Mouse (Mus musculus) ES-E14 (cell line): ENCODE measurements around the gene Elfn1. TPM values are rescaled to one million over a fixed set of nuclear protein-coding genes. Genes with fewer than 3 reads are reported as not detected.

Source experiments
- DNase-seq: peaks from one replicate; pipeline ENCODE4 v3.0.0-alpha.2; 2013; ENCODE audit warnings: low read depth, low spot score
- H3K27ac ChIP-seq: 2 replicates; pipeline ENCODE4 v1.5.1; 2012; ENCODE audit warnings: low read depth, mild to moderate bottlenecking, low read length, moderate library complexity, mixed read lengths; ENCODE audit not compliant: poor library complexity, insufficient read depth, severe bottlenecking
- H3K36me3 ChIP-seq: 2 replicates; pipeline ENCODE4 v1.6.1; 2012; ENCODE audit warnings: mild to moderate bottlenecking, low read length, moderate library complexity, mixed read lengths; ENCODE audit not compliant: control insufficient read depth, poor library complexity, insufficient read depth, severe bottlenecking
- H3K4me1 ChIP-seq, 2 experiments: fragments of 150-350 bp in 1 of 2; sonication (generic) in 1 of 2; 2 replicates each; pipeline ENCODE4 v1.6.1; 2012; ENCODE audit warnings: low read length in 2 of 2, mild to moderate bottlenecking in 1 of 2, mixed read lengths in 1 of 2; ENCODE audit not compliant: control insufficient read depth in 2 of 2, insufficient read depth in 2 of 2, poor library complexity in 1 of 2
- H3K4me3 ChIP-seq, 2 experiments: fragments of 150-350 bp in 1 of 2; sonication (generic) in 1 of 2; 2 replicates each; pipeline ENCODE4 v1.5.1; 2012; ENCODE audit warnings: low read length in 2 of 2, low read depth in 1 of 2, mild to moderate bottlenecking in 1 of 2, mixed read lengths in 1 of 2; ENCODE audit not compliant: insufficient read depth in 1 of 2, poor library complexity in 1 of 2, severe bottlenecking in 1 of 2
- H3K9ac ChIP-seq: 2 replicates; pipeline ENCODE4 v1.6.1; 2012; ENCODE audit warnings: low read depth, mild to moderate bottlenecking, low read length, mixed read lengths; ENCODE audit not compliant: poor library complexity, insufficient read depth, severe bottlenecking
- H3K9me3 ChIP-seq: fragments of 150-350 bp; sonication (generic); 2 replicates; pipeline ENCODE4 v1.6.1; 2012; ENCODE audit warnings: low read depth, mild to moderate bottlenecking, low read length; ENCODE audit not compliant: control insufficient read depth, insufficient read depth
- CHD2 ChIP-seq: IDR thresholded peaks from 2 replicates; pipeline ENCODE4 v1.6.1; 2014; ENCODE audit warnings: mild to moderate bottlenecking, low read depth, low read length, inconsistent platforms
- HCFC1 ChIP-seq: IDR thresholded peaks from 2 replicates; pipeline ENCODE4 v1.6.1; 2012; ENCODE audit warnings: low read length, inconsistent platforms, borderline replicate concordance; ENCODE audit not compliant: insufficient read depth
- MAFK ChIP-seq: IDR thresholded peaks from 2 replicates; pipeline ENCODE4 v1.6.1; 2014; ENCODE audit warnings: mild to moderate bottlenecking, low read depth, low read length, inconsistent platforms; ENCODE audit not compliant: insufficient read depth
- ZC3H11A ChIP-seq: IDR thresholded peaks from 2 replicates; pipeline ENCODE4 v1.6.1; 2012; ENCODE audit warnings: low read depth, mild to moderate bottlenecking, inconsistent platforms, low read length, borderline replicate concordance
- ZNF384 ChIP-seq: IDR thresholded peaks from 2 replicates; pipeline ENCODE4 v1.6.1; 2012; ENCODE audit warnings: low read depth, low read length, inconsistent platforms
- in situ Hi-C, 2 experiments: fragments of 600-800 bp; cut with MboI; formaldehyde crosslinking; loops; one replicate each; pipeline ENCODE4 v1.15.1; 2025; ENCODE audit warnings: low sequenced_read_pairs in 2 of 2, inconsistent platforms in 1 of 2; ENCODE audit not compliant: unreplicated experiment in 2 of 2
- total RNA-seq: library from RNA; depleted of rRNA; stranded (reverse); fragments of 300-350 nt; gene quantifications from 2 replicates; pipeline ENCODE4 v1.2.3, GENCODE M21; 2012

The Elfn1 gene
- total RNA-seq, 1 experiment: 1.1 TPM

GRCm38 (mm10) chr5:139905121-139905520 lies 2.6 kb upstream of the Elfn1 start:
- no peak overlapping the region for H3K4me3 ChIP-seq
- no peaks in the 10 kb centered on the region for H3K9me3 ChIP-seq
- DNase-seq: no peak
- peaks cover 0 to 13% of the 10 kb centered on the region in 2 experiments; a peak in 1 of 4 replicates for H3K4me1 ChIP-seq
- TF ChIP-seq CHD2 (no peak), HCFC1 (no peak), MAFK (no peak), ZC3H11A (no peak), ZNF384 (no peak)
- in situ Hi-C loops: loop anchor here (5.0 to 10.0 kb wide), 2 partner anchors 363 to 910 kb away; partner anchors contain the start of genes Pdgfa (in 1 of the 2) and Uncx (in 1 of the 2)
- no peaks in the 10 kb centered on the region for H3K36me3 ChIP-seq
- no peak overlapping the region for H3K9ac ChIP-seq
- H3K27ac ChIP-seq: no peak overlapping the region

- in situ Hi-C loops: loop anchor here (5.0 to 10.0 kb wide), 2 partner anchors 364 to 912 kb away; partner anchors contain the start of genes Pdgfa (in 1 of the 2) and Uncx (in 1 of the 2)
- TF ChIP-seq MAFK (no peak), CHD2 (no peak), HCFC1 (no peak), ZC3H11A (no peak), ZNF384 (no peak)
Measured at GRCm38 (mm10) chr5:139906507-139906906, 1.2 kb upstream of the Elfn1 start.

GRCm38 (mm10) chr5:139907241-139907640 lies 502 bp upstream of the Elfn1 start:
- H3K9ac ChIP-seq: no peak overlapping the region
- no peak overlapping the region for H3K27ac ChIP-seq
- TF ChIP-seq CHD2: no peak
- TF ChIP-seq ZNF384: no peak
- DNase-seq: no peak
- H3K4me1 ChIP-seq: peaks cover 0 to 17% of the 10 kb centered on the region in 2 experiments; a peak in 1 of 4 replicates
- H3K36me3 ChIP-seq: no peaks in the 10 kb centered on the region
- no peaks in the 10 kb centered on the region for H3K9me3 ChIP-seq
- H3K4me3 ChIP-seq: no peak overlapping the region
- in situ Hi-C loops: loop anchor here (5.0 to 10.0 kb wide), 2 partner anchors 365 to 912 kb away; partner anchors contain the start of genes Pdgfa (in 1 of the 2) and Uncx (in 1 of the 2)

More at GRCm38 (mm10) chr5:139906507-139906906, 1.2 kb upstream of the Elfn1 start:
- DNase-seq: no peak
- Histone ChIP-seq H3K4me1 (peaks cover 0 to 14% of the 10 kb centered on the region in 2 experiments; a peak in 1 of 4 replicates), H3K36me3 (no peaks in the 10 kb centered on the region), H3K27ac (no peak overlapping the region), H3K9me3 (no peaks in the 10 kb centered on the region), H3K9ac (no peak overlapping the region), H3K4me3 (no peak overlapping the region)

GRCm38 (mm10) chr5:139908243-139908810 lies 584 bp downstream of the Elfn1 start:
- H3K36me3 ChIP-seq: no peaks in the 10 kb centered on the region
- peak overlapping the region; percentile 54 for H3K9ac ChIP-seq
- H3K27ac ChIP-seq: no peak overlapping the region
- H3K4me1 ChIP-seq: peaks cover 0 to 20% of the 10 kb centered on the region in 2 experiments; a peak in 1 of 4 replicates
- H3K9me3 ChIP-seq: no peaks in the 10 kb centered on the region
- peak overlapping the region; percentile 42 to 81 for H3K4me3 ChIP-seq
- TF ChIP-seq HCFC1 (no peak), MAFK (no peak), ZC3H11A (no peak), ZNF384 (no peak), CHD2 (no peak)
- in situ Hi-C loops: loop anchor here (5.0 to 10.0 kb wide), 2 partner anchors 366 to 914 kb away; partner anchors contain the start of genes Pdgfa (in 1 of the 2) and Uncx (in 1 of the 2)
- DNase-seq: no peak
